Mouse (Mus musculus) urinary bladder, adult 2 months (tissue): ENCODE results near the gene Gm3402. TPM values are rescaled to one million over a fixed set of nuclear protein-coding genes. Genes with fewer than 3 reads are reported as not detected.
"Not testable (repeated sequence)": the region's sequence is repeated elsewhere in the genome, so short reads cannot be mapped to it uniquely, and the experiment has no call there.

Source experiments
- DNase-seq: peaks from one replicate; pipeline ENCODE4 v3.0.0; 2022; ENCODE audit warnings: low spot score
- polyA plus RNA-seq: library from polyadenylated mRNA; depleted of rRNA; stranded (reverse); fragments of >200 nt; gene quantifications from 2 replicates; pipeline ENCODE4 v1.2.3, GENCODE M21; 2012; rRNA removed

Gm3402 gene
- not detected in 2 replicates for polyA plus RNA-seq

DNA sequence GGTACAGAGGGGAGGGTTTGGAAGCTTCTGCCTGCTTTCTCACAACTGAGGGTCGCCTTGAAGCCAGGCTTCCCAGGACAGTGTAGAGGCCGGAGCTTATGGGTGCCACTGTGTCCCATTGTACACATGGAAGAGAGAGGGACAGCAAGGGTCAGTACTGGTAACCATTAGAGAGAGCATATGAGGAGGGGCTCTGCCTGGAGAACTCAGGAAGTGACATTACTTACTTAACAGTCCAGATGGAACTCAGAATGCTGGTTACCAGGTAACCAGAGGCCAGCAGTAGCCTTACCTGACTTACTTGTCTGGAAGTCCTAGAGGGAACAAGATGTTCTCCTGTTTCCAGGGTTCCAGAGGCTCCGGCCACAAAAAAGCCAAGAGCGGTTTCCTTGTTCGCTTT, at the start of gene Gm3402:
Gene Gm3402, plus strand, starts transcription at position 301 of the 400 bp plus-strand sequence.
- not testable (repeated sequence) for DNase-seq

DNA sequence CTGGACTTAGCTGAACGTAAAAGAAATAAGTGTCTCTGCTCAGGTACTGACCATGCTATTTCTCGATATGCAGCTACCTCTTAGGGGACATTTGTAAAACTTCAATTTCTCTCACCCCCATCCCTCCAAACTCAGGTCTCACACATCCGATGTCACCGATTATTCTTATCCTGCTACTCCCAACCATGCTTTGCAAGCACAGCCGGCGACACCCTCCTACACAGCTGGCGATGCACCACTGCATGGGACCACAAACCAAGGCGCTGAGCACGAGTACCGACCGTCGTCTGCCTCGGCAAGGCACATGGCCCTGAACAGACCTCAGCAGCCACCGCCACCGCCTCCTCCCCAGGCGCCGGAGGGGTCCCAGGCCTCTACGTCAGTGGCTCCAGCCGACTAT, 47.3 kb upstream of the Gm3402 start:
- no peak for DNase-seq

DNA sequence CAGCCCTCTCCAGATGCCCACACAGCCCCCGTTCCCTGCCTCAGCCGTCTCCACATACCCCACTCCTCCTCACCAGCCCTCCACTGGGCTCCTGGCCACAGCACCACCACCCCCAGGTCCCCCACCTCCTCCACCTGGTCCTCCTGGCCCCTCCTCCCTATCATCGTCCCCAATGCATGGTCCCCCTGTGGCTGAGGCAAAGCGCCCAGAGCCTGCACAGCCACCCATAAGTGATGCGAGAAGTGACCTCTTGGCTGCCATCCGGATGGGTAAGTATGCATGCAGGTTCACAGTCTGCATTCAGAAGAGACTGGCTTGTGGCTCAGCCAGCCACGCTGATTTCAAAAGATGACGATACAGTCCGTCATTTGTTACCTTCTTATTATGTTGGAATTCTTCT, 45.6 kb upstream of the Gm3402 start:
- no peak for DNase-seq

DNA sequence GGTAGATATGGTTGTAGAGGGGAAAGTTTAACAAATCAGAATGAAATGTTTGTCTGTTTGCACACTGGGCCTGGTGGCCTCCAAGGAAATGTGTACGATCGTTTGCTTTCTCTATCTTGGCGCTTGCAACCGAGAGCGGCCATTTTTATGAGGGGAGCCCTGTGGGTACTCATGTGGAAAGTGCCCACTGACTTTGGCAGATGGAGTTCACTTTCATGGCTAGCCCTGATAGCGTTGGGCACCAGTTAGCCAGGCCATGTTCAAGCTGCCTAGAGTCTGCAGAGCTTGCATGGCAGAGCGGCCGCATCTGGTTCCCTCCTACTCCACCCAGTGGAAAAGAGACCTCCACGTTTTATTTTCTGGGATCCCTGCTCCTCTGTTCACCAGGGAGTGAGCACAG, 43.1 kb upstream of the Gm3402 start:
- no peak for DNase-seq

DNA sequence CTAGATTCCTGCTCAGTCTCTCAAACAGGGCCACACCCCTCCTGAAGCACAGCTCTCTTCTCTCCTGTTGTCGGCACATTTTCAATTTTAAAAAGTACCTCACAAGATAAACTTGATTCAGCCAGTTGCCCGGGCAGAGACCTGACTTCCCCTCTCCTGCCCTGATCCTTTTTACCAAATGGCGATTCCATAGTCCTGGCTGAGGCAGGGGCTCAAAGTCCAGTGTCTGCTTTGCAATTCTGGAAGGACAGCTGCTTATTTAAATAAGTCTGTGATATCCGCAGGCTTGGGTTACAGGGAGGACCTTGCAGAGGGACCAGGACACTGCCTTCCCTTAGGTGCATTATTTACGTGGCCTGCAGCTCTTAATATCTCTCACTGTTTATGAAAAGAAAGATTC, 42.6 kb upstream of the Gm3402 start:
- no peak for DNase-seq

DNA sequence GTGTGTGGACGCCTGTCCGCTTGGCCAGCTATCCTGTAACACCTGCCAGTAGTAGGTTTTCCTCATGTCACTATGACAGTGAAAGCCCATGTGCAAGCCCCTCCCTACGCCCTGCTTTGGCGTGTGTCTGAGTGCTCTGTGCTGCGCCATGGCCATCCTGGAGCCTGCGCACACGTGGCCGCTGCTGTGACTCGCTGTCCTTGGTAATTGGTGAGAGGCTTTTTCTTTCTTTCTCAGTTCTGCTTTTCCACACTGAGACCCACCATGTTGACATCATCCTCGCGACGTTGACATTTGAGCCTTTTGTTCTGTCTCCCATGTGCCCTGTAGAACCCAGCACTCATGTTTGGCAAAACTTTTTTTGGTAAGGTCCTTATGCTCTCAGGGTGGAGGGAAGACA, 42.1 kb upstream of the Gm3402 start:
- DNase-seq, result no peak

DNA sequence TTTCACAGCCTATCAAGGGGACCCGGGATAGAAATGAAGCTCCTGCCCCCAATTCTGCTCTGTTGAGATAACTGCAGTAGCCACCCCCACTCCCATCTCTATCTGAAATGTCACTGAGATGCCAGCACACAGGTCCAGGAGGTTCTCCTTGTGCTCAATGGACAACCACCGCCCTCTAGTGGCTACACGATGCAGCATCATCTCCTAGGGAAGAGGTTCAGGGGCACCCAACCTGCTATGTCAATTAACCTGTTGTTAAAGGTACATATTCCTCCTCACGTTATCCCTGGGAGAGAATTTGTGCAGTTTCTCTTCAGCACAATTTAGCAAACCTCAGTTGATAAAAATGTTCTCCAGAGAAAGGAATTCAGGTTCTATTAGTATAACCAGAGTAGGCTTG, 34.4 kb upstream of the Gm3402 start:
- not testable (repeated sequence) for DNase-seq

DNA sequence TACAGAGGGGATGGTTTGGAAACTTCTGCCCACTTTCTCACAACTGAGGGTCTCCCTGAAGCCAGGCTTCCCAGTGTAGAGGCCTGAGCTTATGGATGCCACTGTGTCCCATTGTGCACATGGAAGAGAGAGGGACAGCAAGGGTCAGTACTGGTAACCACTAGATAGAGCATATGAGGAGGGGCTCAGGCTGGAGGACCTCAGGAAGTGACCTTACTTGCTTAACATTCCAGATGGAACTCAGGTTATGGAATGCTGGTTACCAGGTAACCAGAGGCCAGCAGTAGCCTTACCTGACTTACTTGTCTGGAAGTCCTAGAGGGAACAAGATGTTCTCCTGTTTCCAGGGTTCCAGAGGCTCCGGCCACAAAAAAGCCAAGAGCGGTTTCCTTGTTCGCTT, 32.3 kb upstream of the Gm3402 start, which contains the start of gene Gm6408:
Gene Gm6408, plus strand, starts transcription at position 301 of the 400 bp plus-strand sequence.
- DNase-seq, result not testable (repeated sequence)

DNA sequence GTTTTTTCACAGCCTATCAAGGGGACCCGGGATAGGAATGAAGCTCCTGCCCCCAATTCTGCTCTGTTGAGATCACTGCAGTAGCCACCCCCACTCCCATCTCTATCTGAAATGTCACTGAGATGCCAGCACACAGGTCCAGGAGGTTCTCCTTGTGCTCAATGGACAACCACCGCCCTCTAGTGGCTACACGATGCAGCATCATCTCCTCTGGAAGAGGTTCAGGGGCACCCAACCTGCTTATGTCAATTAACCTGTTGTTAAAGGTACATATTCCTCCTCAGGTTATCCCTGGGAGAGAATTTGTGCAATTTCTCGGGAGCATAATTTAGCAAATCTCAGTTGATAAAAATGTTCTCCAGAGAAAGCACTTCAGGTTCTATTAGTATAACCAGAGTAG, 25.0 kb upstream of the Gm3402 start:
- DNase-seq, result not testable (repeated sequence)

DNA sequence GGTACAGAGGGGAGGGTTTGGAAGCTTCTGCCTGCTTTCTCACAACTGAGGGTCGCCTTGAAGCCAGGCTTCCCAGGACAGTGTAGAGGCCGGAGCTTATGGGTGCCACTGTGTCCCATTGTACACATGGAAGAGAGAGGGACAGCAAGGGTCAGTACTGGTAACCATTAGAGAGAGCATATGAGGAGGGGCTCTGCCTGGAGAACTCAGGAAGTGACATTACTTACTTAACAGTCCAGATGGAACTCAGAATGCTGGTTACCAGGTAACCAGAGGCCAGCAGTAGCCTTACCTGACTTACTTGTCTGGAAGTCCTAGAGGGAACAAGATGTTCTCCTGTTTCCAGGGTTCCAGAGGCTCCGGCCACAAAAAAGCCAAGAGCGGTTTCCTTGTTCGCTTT, 22.9 kb upstream of the Gm3402 start, which contains the start of gene Gm6370:
Gene Gm6370, plus strand, starts transcription at position 301 of the 400 bp plus-strand sequence.
- DNase-seq, result not testable (repeated sequence)

DNA sequence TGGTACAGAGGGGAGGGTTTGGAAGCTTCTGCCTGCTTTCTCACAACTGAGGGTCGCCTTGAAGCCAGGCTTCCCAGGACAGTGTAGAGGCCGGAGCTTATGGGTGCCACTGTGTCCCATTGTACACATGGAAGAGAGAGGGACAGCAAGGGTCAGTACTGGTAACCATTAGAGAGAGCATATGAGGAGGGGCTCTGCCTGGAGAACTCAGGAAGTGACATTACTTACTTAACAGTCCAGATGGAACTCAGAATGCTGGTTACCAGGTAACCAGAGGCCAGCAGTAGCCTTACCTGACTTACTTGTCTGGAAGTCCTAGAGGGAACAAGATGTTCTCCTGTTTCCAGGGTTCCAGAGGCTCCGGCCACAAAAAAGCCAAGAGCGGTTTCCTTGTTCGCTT, 11.8 kb upstream of the Gm3402 start, which contains the start of gene 4930449I24Rik:
Gene 4930449I24Rik, plus strand, starts transcription at position 301 of the 400 bp plus-strand sequence.
- not testable (repeated sequence) for DNase-seq

DNA sequence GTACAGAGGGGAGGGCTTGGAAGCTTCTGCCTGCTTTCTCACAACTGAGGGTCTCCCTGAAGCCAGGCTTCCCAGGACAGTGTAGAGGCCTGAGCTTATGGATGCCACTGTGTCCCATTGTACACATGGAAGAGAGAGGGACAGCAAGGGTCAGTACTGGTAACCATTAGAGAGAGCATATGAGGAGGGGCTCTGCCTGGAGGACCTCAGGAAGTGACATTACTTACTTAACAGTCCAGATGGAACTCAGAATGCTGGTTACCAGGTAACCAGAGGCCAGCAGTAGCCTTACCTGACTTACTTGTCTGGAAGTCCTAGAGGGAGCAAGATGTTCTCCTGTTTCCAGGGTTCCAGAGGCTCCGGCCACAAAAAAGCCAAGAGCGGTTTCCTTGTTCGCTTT, 11.6 kb downstream of the Gm3402 start, which contains the start of gene Gm3404:
Gene Gm3404, plus strand, starts transcription at position 301 of the 400 bp plus-strand sequence.
- DNase-seq, result not testable (repeated sequence)

DNA sequence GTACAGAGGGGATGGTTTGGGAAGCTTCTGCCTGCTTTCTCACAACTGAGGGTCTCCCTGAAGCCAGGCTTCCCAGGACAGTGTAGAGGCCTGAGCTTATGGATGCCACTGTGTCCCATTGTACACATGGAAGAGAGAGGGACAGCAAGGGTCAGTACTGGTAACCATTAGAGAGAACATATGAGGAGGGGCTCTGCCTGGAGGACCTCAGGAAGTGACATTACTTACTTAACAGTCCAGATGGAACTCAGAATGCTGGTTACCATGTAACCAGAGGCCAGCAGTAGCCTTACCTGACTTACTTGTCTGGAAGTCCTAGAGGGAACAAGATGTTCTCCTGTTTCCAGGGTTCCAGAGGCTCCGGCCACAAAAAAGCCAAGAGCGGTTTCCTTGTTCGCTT, 23.4 kb downstream of the Gm3402 start, which contains the start of gene Gm3409:
Gene Gm3409, plus strand, starts transcription at position 301 of the 400 bp plus-strand sequence.
- DNase-seq, result not testable (repeated sequence)

DNA sequence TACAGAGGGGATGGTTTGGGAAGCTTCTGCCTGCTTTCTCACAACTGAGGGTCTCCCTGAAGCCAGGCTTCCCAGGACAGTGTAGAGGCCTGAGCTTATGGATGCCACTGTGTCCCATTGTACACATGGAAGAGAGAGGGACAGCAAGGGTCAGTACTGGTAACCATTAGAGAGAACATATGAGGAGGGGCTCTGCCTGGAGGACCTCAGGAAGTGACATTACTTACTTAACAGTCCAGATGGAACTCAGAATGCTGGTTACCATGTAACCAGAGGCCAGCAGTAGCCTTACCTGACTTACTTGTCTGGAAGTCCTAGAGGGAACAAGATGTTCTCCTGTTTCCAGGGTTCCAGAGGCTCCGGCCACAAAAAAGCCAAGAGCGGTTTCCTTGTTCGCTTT, 41.9 kb downstream of the Gm3402 start, which contains the start of gene Gm3415:
Gene Gm3415, plus strand, starts transcription at position 301 of the 400 bp plus-strand sequence.
- not testable (repeated sequence) for DNase-seq

DNA sequence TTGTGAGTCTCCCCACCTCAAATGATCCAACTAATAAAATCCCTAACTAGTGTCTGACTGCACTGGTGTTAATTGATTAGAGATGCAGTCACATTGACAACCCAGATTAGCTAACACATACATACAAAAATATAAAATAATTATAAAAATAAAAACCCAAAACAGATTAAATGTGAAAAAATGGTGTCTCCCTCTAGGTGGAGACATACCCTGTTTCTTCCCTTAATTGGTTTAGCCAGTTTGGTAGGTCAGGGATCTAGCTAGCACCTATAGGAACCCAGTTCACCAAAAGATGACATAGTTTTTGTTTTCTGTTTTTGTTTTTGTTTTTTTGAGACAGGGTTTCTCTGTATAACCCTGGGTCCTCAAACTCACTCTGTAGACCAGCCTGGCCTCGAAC, 50.3 kb downstream of the Gm3402 start:
- no peak for DNase-seq

Other genes starting within 250 kb of the Gm3402 start
- 3.0 and 4.8 TPM in 2 replicates for gene Wasf3, start 129.1 kb upstream of the Gm3402 start, polyA plus RNA-seq
- not detected in 2 replicates for gene Gm6408, start 32.2 kb upstream of the Gm3402 start, polyA plus RNA-seq
- not detected in 2 replicates for gene Gm6370, start 22.8 kb upstream of the Gm3402 start, polyA plus RNA-seq
- not detected in 2 replicates for gene 4930449I24Rik, start 11.7 kb upstream of the Gm3402 start, polyA plus RNA-seq
- not detected in 2 replicates for gene Gm3404, start 11.7 kb downstream of the Gm3402 start, polyA plus RNA-seq
- not detected in 2 replicates for gene Gm3409, start 23.5 kb downstream of the Gm3402 start, polyA plus RNA-seq
- not detected in 2 replicates for gene Gm3415, start 42.0 kb downstream of the Gm3402 start, polyA plus RNA-seq
- not detected in 2 replicates for gene Gpr12, start 71.1 kb downstream of the Gm3402 start, polyA plus RNA-seq